ENCODE assay signal across 17 mouse cellular contexts in genomic region chr17:66120701-66121100, GRCm38 (mm10). TPM values are rescaled to one million over a fixed set of nuclear protein-coding genes. Genes with fewer than 3 reads are reported as not detected.
DNase-seq lines count a peak whose midpoint lies in the region.
"Had no signal": no experiment of that assay in that cellular context is flagged by ENCODE, and none has a peak within 500 bp of the region (broad histone marks: within the 10 kb centered on the region; RNA-seq: fewer than 3 reads in every experiment).

No protein-coding gene starts in this region.

- DNase-seq in adrenal gland, postnatal 14 days = peak; percentile 61
- DNase-seq in adrenal gland, adult 8-10 months = no peak
- peak; percentile 40 to 41 for DNase-seq in cerebellum, postnatal 10 days
- no peak for DNase-seq in cerebellum, adult 8-10 months
- DNase-seq in NIH3T3 (ENCODE audit: low read depth) = peak; percentile 25
- DNase-seq in left cerebral cortex, adult 8-10 months (ENCODE audit: low spot score in 2 of 2) = no peak
- DNase-seq in frontal cortex, postnatal 36 days (ENCODE audit: low spot score in 2 of 2) = no peak
- DNase-seq: forebrain, postnatal 0 days; gastrocnemius, postnatal 10 days; kidney, adult 18-20 months; kidney, postnatal 36 days; left cerebral cortex, postnatal 4 days; liver, embryonic 13.5 days; lung, adult 2 months; lung, postnatal 10 days; thymus, adult 2 months; thymus, postnatal 36 days had no signal

RNA-seq across cellular contexts. Expression of gene Ddx11, which starts 2.6 kb away (rescaled TPM):
- 6.2 and 6.6 TPM in 2 replicates for total RNA-seq in adrenal gland, postnatal 14 days (2021)
- total RNA-seq in adrenal gland, adult 8-10 months (2022) = 1 to 10 TPM; 5.4 to 7.1 (median 6.3) TPM
- 1 to 10 TPM in 3 of 4 experiments, under 1 TPM in 1; 0.89 to 2.5 (median 1.2) TPM for total RNA-seq in left cerebral cortex, adult 8-10 months (2022)

RNA-seq across cellular contexts. Expression of gene Washc1, which starts 9.4 kb away (rescaled TPM):
- total RNA-seq in adrenal gland, postnatal 14 days (2021) = 28.2 and 33.8 TPM in 2 replicates
- total RNA-seq in adrenal gland, adult 8-10 months (2022) = 10 to 100 TPM; 37.1 to 53.7 (median 46.1) TPM
- total RNA-seq in left cerebral cortex, adult 8-10 months (2022) = 10 to 100 TPM; 44.3 to 52.5 (median 48.1) TPM

RNA-seq across cellular contexts. Expression of gene Ndufv2, which starts 19.3 kb away (rescaled TPM):
- 598 and 660 TPM in 2 replicates for total RNA-seq in adrenal gland, postnatal 14 days (2021)
- 100 to 1,000 TPM; 232 to 318 (median 257) TPM for total RNA-seq in adrenal gland, adult 8-10 months (2022)
- total RNA-seq in left cerebral cortex, adult 8-10 months (2022) = 100 to 1,000 TPM; 244 to 261 (median 255) TPM

RNA-seq across cellular contexts. Expression of gene Ankrd12, which starts 43.8 kb away (rescaled TPM):
- 22.6 and 25.0 TPM in 2 replicates for total RNA-seq in adrenal gland, postnatal 14 days (2021)
- total RNA-seq in adrenal gland, adult 8-10 months (2022) = 10 to 100 TPM; 29.9 to 54.3 (median 38.0) TPM
- total RNA-seq in left cerebral cortex, adult 8-10 months (2022) = 100 to 1,000 TPM; 316 to 350 (median 333) TPM

Comparison
In these comparisons a context has a peak if more than half of its experiments do, and no peak if none do; other contexts are left out.
1. DNase-seq: peak in adrenal gland, postnatal 14 days (single experiment), cerebellum, postnatal 10 days (2 of 2) and NIH3T3 (single experiment); none in adrenal gland, adult 8-10 months (single experiment), cerebellum, adult 8-10 months (single experiment), left cerebral cortex, adult 8-10 months (0 of 2) and frontal cortex, postnatal 36 days (0 of 2).